Mouse (Mus musculus): ENCODE data around the gene Exoc3l4.

- TF ChIP-seq CTCF (IDR thresholded peaks at IDR 0.05; ENCODE audit: control insufficient read depth, insufficient read depth, insufficient replicate concordance, low read depth, low read length) (peak; percentile 78; the same call in 1 of the 2 replicates), POLR2A (IDR thresholded peaks at IDR 0.05; ENCODE audit: control insufficient read depth, low read depth, low read length) (no peak)
Observed at GRCm38 (mm10) chr12:111425258-111425657, 8.4 kb downstream of the Exoc3l4 start.
